Mouse (Mus musculus): ENCODE measurements at regions not wholly inside any gene's neighbourhood (a gene's known extent, or its start where the extent isn't known, plus 50 kb on each side); places are given as distances from the start of the nearest gene placed in this dataset.

- DNase-seq (ENCODE audit: low read depth, low spot score) = no peak
These were observed 141.1 kb upstream of the Plxnc1 start for GRCm38 (mm10) chr10:95085688-95086268.

GRCm38 (mm10) chr10:95083341-95084148 is 138.9 kb upstream of the Plxnc1 start:
- no peak for DNase-seq (ENCODE audit: low read depth, low spot score)

GRCm38 (mm10) chr10:95082634-95083033 is 138.0 kb upstream of the Plxnc1 start:
- DNase-seq (ENCODE audit: low read depth, low spot score) = no peak

GRCm38 (mm10) chr10:95079979-95080378 is 135.3 kb upstream of the Plxnc1 start:
- no peak for DNase-seq (ENCODE audit: low read depth, low spot score)

GRCm38 (mm10) chr10:95076421-95076820 is 131.8 kb upstream of the Plxnc1 start:
- DNase-seq (ENCODE audit: low read depth, low spot score) = no peak

GRCm38 (mm10) chr10:95075897-95076296 is 131.3 kb upstream of the Plxnc1 start:
- DNase-seq (ENCODE audit: low read depth, low spot score) = no peak

- DNase-seq (ENCODE audit: low read depth, low spot score) = no peak
These were observed 130.4 kb upstream of the Plxnc1 start for GRCm38 (mm10) chr10:95074959-95075590.

GRCm38 (mm10) chr10:95074381-95074780 is 129.7 kb upstream of the Plxnc1 start:
- no peak for DNase-seq (ENCODE audit: low read depth, low spot score)

GRCm38 (mm10) chr10:95067971-95068370 is 123.3 kb upstream of the Plxnc1 start:
- DNase-seq (ENCODE audit: low read depth, low spot score) = no peak

GRCm38 (mm10) chr10:95066774-95067173 is 122.1 kb upstream of the Plxnc1 start:
- DNase-seq (ENCODE audit: low read depth, low spot score) = no peak

GRCm38 (mm10) chr10:95059486-95060091 is 115.0 kb upstream of the Plxnc1 start:
- DNase-seq (ENCODE audit: low read depth, low spot score) = peak; percentile 92

- no peak for DNase-seq (ENCODE audit: low read depth, low spot score)
These were observed 114.4 kb upstream of the Plxnc1 start for GRCm38 (mm10) chr10:95059078-95059477.

- DNase-seq (ENCODE audit: low read depth, low spot score) = no peak
These were observed 112.5 kb upstream of the Plxnc1 start for GRCm38 (mm10) chr10:95057051-95057714.

GRCm38 (mm10) chr10:95056541-95056940 is 111.9 kb upstream of the Plxnc1 start:
- DNase-seq (ENCODE audit: low read depth, low spot score) = no peak

- no peak for DNase-seq (ENCODE audit: low read depth, low spot score)
These were observed 110.2 kb upstream of the Plxnc1 start for GRCm38 (mm10) chr10:95054869-95055268.

- no peak for DNase-seq (ENCODE audit: low read depth, low spot score)
These were observed 104.2 kb upstream of the Plxnc1 start for GRCm38 (mm10) chr10:95048790-95049189.

- DNase-seq (ENCODE audit: low read depth, low spot score) = no peak
These were observed 99.3 kb upstream of the Plxnc1 start for GRCm38 (mm10) chr10:95043978-95044377.

- DNase-seq (ENCODE audit: low read depth, low spot score) = no peak
These were observed 95.7 kb upstream of the Plxnc1 start for GRCm38 (mm10) chr10:95040258-95040895.

- no peak for DNase-seq (ENCODE audit: low read depth, low spot score)
These were observed 91.5 kb upstream of the Plxnc1 start for GRCm38 (mm10) chr10:95036043-95036697.

GRCm38 (mm10) chr10:95035371-95035770 is 90.7 kb upstream of the Plxnc1 start:
- DNase-seq (ENCODE audit: low read depth, low spot score) = no peak

GRCm38 (mm10) chr10:95034566-95034965 is 89.9 kb upstream of the Plxnc1 start:
- no peak for DNase-seq (ENCODE audit: low read depth, low spot score)

Data from ES-CJ7 (cell line).